Mouse (Mus musculus) midbrain, embryonic 16.5 days (tissue): ENCODE measurements around the gene Lime1. TPM values are rescaled to one million over a fixed set of nuclear protein-coding genes. Genes with fewer than 3 reads are reported as not detected.
A peak's percentile ranks its signal among the peaks of the same experiment; 100 is the strongest.

Experiments
- ATAC-seq: fragments of 200-750 bp; cut with Nextera tagmentation; 2 replicates; pipeline ENCODE4 v1.8.0; 2017; ENCODE audit warnings: moderate TSS enrichment
- H3K27ac ChIP-seq: fragments of 300-500 bp; sonication (generic); 2 replicates; pipeline ENCODE4 v1.5.1; 2014; ENCODE audit warnings: mild to moderate bottlenecking, low read length, mixed read lengths
- H3K27me3 ChIP-seq: fragments of 300-500 bp; sonication (generic); 2 replicates; pipeline ENCODE4 v1.6.1; 2014; ENCODE audit warnings: low read depth, low read length, mixed read lengths; ENCODE audit not compliant: control insufficient read depth, insufficient read depth
- H3K36me3 ChIP-seq: fragments of 300-500 bp; sonication (generic); 2 replicates; pipeline ENCODE4 v1.6.1; 2014; ENCODE audit warnings: mild to moderate bottlenecking, low read length, moderate library complexity, mixed read lengths; ENCODE audit not compliant: control insufficient read depth, insufficient read depth
- H3K4me1 ChIP-seq: fragments of 300-500 bp; sonication (generic); 2 replicates; pipeline ENCODE4 v1.6.1; 2014; ENCODE audit warnings: mild to moderate bottlenecking, low read length, mixed read lengths; ENCODE audit not compliant: control insufficient read depth, insufficient read depth
- H3K4me2 ChIP-seq: fragments of 300-500 bp; sonication (generic); 2 replicates; pipeline ENCODE4 v1.6.1; 2014; ENCODE audit warnings: mild to moderate bottlenecking, low read length, mixed read lengths
- H3K4me3 ChIP-seq: fragments of 300-500 bp; sonication (generic); 2 replicates; pipeline ENCODE4 v1.5.1; 2014; ENCODE audit warnings: low read depth, mild to moderate bottlenecking, low read length, moderate library complexity, mixed read lengths
- H3K9ac ChIP-seq: fragments of 300-500 bp; sonication (generic); 2 replicates; pipeline ENCODE4 v1.6.1; 2014; ENCODE audit warnings: low read depth, low read length, mixed read lengths
- H3K9me3 ChIP-seq: fragments of 300-500 bp; sonication (generic); replicated peaks from 2 replicates; pipeline ENCODE4 v1.6.1; 2014; ENCODE audit warnings: mild to moderate bottlenecking, low read length, mixed read lengths; ENCODE audit not compliant: control insufficient read depth, poor library complexity, severe bottlenecking
- WGBS: fragments of 180-500 bp; shearing (Covaris S2); extraction: QIAGEN DNeasy Blood & Tissue Kit; methylation state at CpG from one replicate; pipeline ENCODE4 v1.1.7; 2014; 5-methylcytosine and 5-hydroxymethylcytosine counted together
- polyA plus RNA-seq: library from polyadenylated mRNA; unstranded; fragments of >200 nt; fragmentation: Nextera tagmentation; extraction: Ambion mirVana; gene quantifications from 2 replicates; pipeline ENCODE4 v1.2.1, GENCODE M21; 2015

The Lime1 gene
- polyA plus RNA-seq, 1 experiment from 2014 or later = 65.9 TPM

- H3K4me3 ChIP-seq = no peak overlapping the region
- peaks cover 29% of the 10 kb centered on the region for H3K36me3 ChIP-seq
- no peaks in the 10 kb centered on the region for H3K4me1 ChIP-seq
- H3K27me3 ChIP-seq = no peaks in the 10 kb centered on the region
- ATAC-seq = peak; percentile 59
- no peak overlapping the region for H3K9ac ChIP-seq
- H3K9me3 ChIP-seq = no peaks in the 10 kb centered on the region
- H3K27ac ChIP-seq = no peak overlapping the region
- H3K4me2 ChIP-seq = no peak overlapping the region
- 89% methylated on average over 4 of the region's 4 CpGs for WGBS
Measured at GRCm38 (mm10) chr2:181384919-181385391, 5.1 kb downstream of the Lime1 start.

GRCm38 (mm10) chr2:181385885-181386284 lies 6.0 kb downstream of the Lime1 start:
- H3K27ac ChIP-seq = no peak overlapping the region
- H3K36me3 ChIP-seq = peaks cover 23% of the 10 kb centered on the region
- WGBS = 79% methylated on average over 3 of the region's 3 CpGs
- ATAC-seq = no peak
- no peaks in the 10 kb centered on the region for H3K9me3 ChIP-seq
- no peaks in the 10 kb centered on the region for H3K27me3 ChIP-seq
- H3K9ac ChIP-seq = no peak overlapping the region
- H3K4me3 ChIP-seq = no peak overlapping the region
- no peaks in the 10 kb centered on the region for H3K4me1 ChIP-seq
- no peak overlapping the region for H3K4me2 ChIP-seq

DNA sequence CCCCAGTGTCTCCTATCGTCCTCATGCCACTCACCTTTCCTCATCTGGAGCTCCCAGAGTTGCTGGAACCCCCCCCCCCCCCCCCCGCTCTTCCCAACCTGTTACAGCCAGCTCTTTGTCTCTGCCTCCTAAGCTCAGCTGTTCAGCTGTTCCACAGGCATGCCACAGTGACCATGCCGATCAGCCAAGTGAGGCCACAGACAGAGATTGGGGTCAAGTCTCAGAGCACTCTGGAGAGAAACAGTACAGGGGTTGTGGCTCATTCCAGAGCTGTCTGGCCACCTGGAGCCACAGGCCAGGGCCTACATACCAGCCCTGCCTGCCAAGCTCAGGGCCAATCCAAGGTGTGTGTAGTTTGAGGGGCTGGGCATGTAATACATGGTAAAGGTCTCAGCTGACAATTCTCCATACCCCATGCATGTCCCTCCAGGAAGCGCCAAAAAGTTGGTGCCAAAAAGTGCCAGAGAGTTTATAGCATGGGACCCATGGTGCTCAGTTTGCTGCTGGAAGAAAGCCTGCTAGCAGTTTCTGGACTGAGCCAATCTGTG lies 6.9 kb downstream of the Lime1 start:
- H3K36me3 ChIP-seq = peaks cover 24% of the 10 kb centered on the region
- H3K9ac ChIP-seq = no peak overlapping the region
- ATAC-seq = no peak
- H3K4me2 ChIP-seq = no peak overlapping the region
- H3K4me3 ChIP-seq = no peak overlapping the region
- H3K27ac ChIP-seq = no peak overlapping the region
- no peaks in the 10 kb centered on the region for H3K4me1 ChIP-seq
- H3K9me3 ChIP-seq = no peaks in the 10 kb centered on the region
- H3K27me3 ChIP-seq = no peaks in the 10 kb centered on the region
- WGBS = 74% methylated on average over 4 of the region's 4 CpGs

DNA sequence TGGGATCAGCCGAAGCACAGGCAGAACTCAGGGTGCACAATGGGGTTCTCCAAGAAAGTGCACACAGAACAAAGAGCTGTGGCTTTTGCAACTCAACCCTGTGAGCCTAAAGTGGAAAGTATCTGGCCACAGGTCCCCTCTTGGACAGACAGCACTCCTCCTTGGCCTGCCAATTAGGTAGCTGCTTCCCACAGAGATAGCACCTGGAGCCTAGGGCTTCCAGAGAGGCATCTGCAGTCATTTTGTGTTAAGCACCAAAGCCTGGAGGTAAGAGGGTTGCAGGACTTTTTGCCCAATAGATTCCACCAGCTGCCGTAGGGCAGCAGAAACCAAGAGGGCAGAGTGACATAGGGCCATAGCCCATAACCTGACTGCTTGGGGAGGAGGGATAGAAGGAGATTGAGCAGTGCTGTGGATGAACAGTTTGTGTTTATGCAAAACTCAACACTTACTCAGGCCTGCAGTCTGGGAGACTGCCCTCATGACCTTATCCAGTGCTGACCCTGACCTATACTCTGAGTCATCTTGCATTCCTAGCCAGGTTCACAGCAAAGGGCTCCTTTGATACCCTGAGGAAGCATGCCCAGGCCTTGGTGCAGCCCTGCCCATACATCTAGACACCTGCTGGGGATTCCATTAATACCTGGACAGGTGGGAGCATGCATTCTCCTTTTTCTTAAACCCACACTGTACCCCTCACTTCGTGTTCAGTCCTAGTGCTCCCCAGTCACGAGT lies 10.4 kb downstream of the Lime1 start:
- Histone ChIP-seq H3K4me3 (no peak overlapping the region), H3K4me1 (no peaks in the 10 kb centered on the region), H3K9ac (no peak overlapping the region), H3K4me2 (no peak overlapping the region), H3K36me3 (peaks cover 8% of the 10 kb centered on the region; the same call in 1 of the 2 replicates), H3K9me3 (no peaks in the 10 kb centered on the region), H3K27me3 (no peaks in the 10 kb centered on the region), H3K27ac (no peak overlapping the region)
- WGBS = 76% methylated on average over 4 of the region's 4 CpGs
- ATAC-seq = no peak

DNA sequence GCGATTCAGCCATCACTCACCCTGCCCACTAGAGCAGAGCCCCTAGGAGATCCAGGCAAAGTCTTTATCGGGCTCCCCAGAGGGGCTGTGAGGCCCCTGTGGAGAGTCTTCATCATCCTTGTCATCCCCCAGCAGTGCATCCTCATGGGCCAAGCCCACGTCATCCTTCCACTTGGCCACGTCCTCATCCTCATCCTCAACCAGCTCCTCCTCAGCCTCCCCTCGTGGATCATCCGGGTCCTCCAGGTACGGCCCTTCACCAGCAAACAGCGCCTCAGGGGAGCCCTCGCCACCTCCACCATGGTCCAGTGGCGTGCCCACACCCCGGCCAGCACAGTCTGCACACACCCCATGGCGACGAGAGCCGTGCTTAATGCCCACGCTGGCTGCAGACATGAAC lies 11.1 kb downstream of the Lime1 start:
- H3K4me3 ChIP-seq = no peak overlapping the region
- H3K27me3 ChIP-seq = no peaks in the 10 kb centered on the region
- WGBS = 91% methylated on average over 15 of the region's 15 CpGs
- no peak overlapping the region for H3K4me2 ChIP-seq
- no peaks in the 10 kb centered on the region for H3K4me1 ChIP-seq
- 0 out of 2 replicates have a peak, but pooled peaks have one; percentile 16 for ATAC-seq
- H3K27ac ChIP-seq = no peak overlapping the region
- no peak overlapping the region for H3K9ac ChIP-seq
- H3K36me3 ChIP-seq = peaks cover 8% of the 10 kb centered on the region; the same call in 1 of the 2 replicates
- H3K9me3 ChIP-seq = no peaks in the 10 kb centered on the region

GRCm38 (mm10) chr2:181391541-181391940 lies 11.7 kb downstream of the Lime1 start:
- no peak overlapping the region for H3K27ac ChIP-seq
- peaks cover 8% of the 10 kb centered on the region; the same call in 1 of the 2 replicates for H3K36me3 ChIP-seq
- no peak overlapping the region for H3K4me3 ChIP-seq
- H3K9me3 ChIP-seq = no peaks in the 10 kb centered on the region
- 74% methylated on average over 2 of the region's 2 CpGs for WGBS
- H3K4me1 ChIP-seq = no peaks in the 10 kb centered on the region
- no peak overlapping the region for H3K9ac ChIP-seq
- H3K4me2 ChIP-seq = no peak overlapping the region
- no peaks in the 10 kb centered on the region for H3K27me3 ChIP-seq
- no peak for ATAC-seq

DNA sequence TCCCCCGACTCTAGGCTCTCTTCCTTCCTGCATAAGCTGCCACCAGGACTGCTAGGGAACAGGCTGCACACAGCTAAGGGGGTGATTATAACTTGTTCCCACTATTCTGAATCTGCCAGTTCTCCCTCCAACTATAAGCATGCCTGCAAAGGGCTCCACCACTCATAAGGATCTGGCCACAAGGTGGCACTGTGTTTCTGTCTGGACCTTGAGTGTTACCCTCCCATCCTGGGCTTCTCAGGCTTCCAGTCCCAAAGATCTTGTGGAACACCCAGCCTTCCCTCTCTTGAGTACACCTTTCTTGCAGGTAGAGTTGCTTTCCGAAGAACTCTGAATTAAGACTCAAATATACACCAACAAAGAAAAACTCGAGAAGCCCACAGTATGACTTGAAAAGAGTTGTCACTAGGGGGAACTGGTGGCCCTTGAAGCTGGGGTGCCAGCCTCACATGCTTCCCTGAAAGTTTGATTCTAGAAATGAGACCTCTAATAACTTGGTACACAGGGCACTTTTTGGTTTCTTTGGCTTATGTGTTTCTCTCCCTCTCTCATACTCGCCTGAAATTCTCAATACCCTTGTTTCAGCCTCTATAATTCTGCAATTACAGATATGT lies 12.8 kb downstream of the Lime1 start:
- no peak overlapping the region for H3K4me3 ChIP-seq
- no peaks in the 10 kb centered on the region for H3K4me1 ChIP-seq
- no peaks in the 10 kb centered on the region for H3K27me3 ChIP-seq
- peaks cover 8% of the 10 kb centered on the region; the same call in 1 of the 2 replicates for H3K36me3 ChIP-seq
- no peak overlapping the region for H3K9ac ChIP-seq
- 24% methylated on average over 4 of the region's 4 CpGs for WGBS
- no peak overlapping the region for H3K4me2 ChIP-seq
- ATAC-seq = peak; percentile 85
- no peaks in the 10 kb centered on the region for H3K9me3 ChIP-seq
- H3K27ac ChIP-seq = no peak overlapping the region

GRCm38 (mm10) chr2:181394086-181394485 lies 14.2 kb downstream of the Lime1 start:
- no peak overlapping the region for H3K9ac ChIP-seq
- H3K9me3 ChIP-seq = no peaks in the 10 kb centered on the region
- H3K27me3 ChIP-seq = no peaks in the 10 kb centered on the region
- peaks cover 8% of the 10 kb centered on the region; the same call in 1 of the 2 replicates for H3K36me3 ChIP-seq
- no peak overlapping the region for H3K4me3 ChIP-seq
- H3K27ac ChIP-seq = no peak overlapping the region
- no peak overlapping the region for H3K4me2 ChIP-seq
- no peak for ATAC-seq
- 94% methylated on average over 3 of the region's 3 CpGs for WGBS
- H3K4me1 ChIP-seq = no peaks in the 10 kb centered on the region

DNA sequence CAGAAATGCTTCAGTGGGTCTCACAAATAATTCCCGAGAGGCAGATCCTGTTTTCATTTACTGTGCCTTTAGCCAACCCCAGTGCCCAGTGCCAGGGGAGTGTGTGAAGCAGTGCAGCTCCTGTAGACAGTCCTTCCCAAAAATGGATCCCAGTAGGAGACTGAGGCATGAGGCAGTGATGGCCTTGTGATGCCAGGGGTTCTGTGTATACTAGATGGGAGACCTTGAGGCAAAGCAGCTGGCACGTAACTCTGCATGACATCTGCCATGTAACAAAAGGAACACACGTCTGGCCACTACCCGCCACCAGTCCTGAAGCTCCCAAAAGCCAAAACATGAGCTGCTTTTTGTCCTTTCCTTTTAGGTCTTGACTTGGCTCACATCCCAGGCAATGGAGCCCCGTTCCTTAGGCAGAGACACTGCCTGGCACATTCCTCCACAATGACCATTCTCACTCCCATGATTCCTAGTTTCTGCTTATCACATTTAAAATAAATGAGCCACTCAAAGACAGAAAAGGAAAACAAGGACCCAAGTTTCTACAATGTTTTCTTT lies 17.4 kb downstream of the Lime1 start:
- H3K9me3 ChIP-seq = no peaks in the 10 kb centered on the region
- no peaks in the 10 kb centered on the region for H3K4me1 ChIP-seq
- no peak overlapping the region for H3K27ac ChIP-seq
- H3K4me2 ChIP-seq = no peak overlapping the region
- no peaks in the 10 kb centered on the region for H3K36me3 ChIP-seq
- no peak overlapping the region for H3K4me3 ChIP-seq
- WGBS = 61% methylated on average over 5 of the region's 5 CpGs
- no peak overlapping the region for H3K9ac ChIP-seq
- no peak for ATAC-seq
- no peaks in the 10 kb centered on the region for H3K27me3 ChIP-seq
